Mouse (Mus musculus) heart, adult 8-10 months (tissue): ENCODE measurements around the gene Ptprf. TPM values are rescaled to one million over a fixed set of nuclear protein-coding genes. Genes with fewer than 3 reads are reported as not detected.
A peak's percentile ranks its signal among the peaks of the same experiment; 100 is the strongest.

Experiments used
- DNase-seq: peaks from one replicate; pipeline ENCODE4 v3.0.0; 2022; ENCODE audit warnings: low spot score
- microRNA-seq: library from miRNA; unstranded; fragments of <30 nt; microRNA quantifications from one replicate; pipeline ENCODE4 v1.2.0, GENCODE M21; 2022
- total RNA-seq, 4 experiments: library from RNA; stranded (reverse); gene quantifications; 2 replicates each; pipeline ENCODE4 v1.2.4; 2022

Ptprf gene
- total RNA-seq, 4 experiments from 2014 or later = 3.6 to 6.8 (median 4.6) TPM

GRCm38 (mm10) chr4:118216726-118217595 is 74.2 kb downstream of the Ptprf start:
- DNase-seq = peak; percentile 57

GRCm38 (mm10) chr4:118214891-118215290 is 76.3 kb downstream of the Ptprf start:
- DNase-seq = no peak

GRCm38 (mm10) chr4:118206918-118207640 is 84.1 kb downstream of the Ptprf start:
- no peak for DNase-seq

- no peak for DNase-seq
Observed at GRCm38 (mm10) chr4:118205906-118206305, 85.3 kb downstream of the Ptprf start.

- no peak for DNase-seq
Observed at GRCm38 (mm10) chr4:118199093-118199492, 92.1 kb downstream of the Ptprf start.

GRCm38 (mm10) chr4:118198606-118199005 is 92.6 kb downstream of the Ptprf start:
- no peak for DNase-seq

- DNase-seq = peak; percentile 12
Observed at GRCm38 (mm10) chr4:118196185-118196584, 95.0 kb downstream of the Ptprf start.

- DNase-seq = no peak
Observed at GRCm38 (mm10) chr4:118180301-118181080, 110.7 kb downstream of the Ptprf start.

GRCm38 (mm10) chr4:118179467-118180300 is 111.5 kb downstream of the Ptprf start, which contains the start of gene Kdm4a:
Gene Kdm4a, minus strand, starts transcription at chr4:118180043.
- DNase-seq = peak; percentile 99

- no peak for DNase-seq
Observed at GRCm38 (mm10) chr4:118178952-118179466, 112.2 kb downstream of the Ptprf start.

GRCm38 (mm10) chr4:118172461-118172860 is 118.7 kb downstream of the Ptprf start:
- no peak for DNase-seq

GRCm38 (mm10) chr4:118171006-118171405 is 120.2 kb downstream of the Ptprf start:
- no peak for DNase-seq

GRCm38 (mm10) chr4:118162123-118162522 is 129.1 kb downstream of the Ptprf start:
- DNase-seq = no peak

Small RNA genes lying within 50 kb of the gene (microRNA-seq; reads per million reads assigned to microRNA genes)
- gene Mir7226 = not detected

Other genes with a start within 250 kb of the Ptprf start
- 10 to 100 TPM; 61.5 to 67.5 (median 67.2) TPM for gene St3gal3, start 156.5 kb downstream of the Ptprf start, total RNA-seq
- 10 to 100 TPM; 23.7 to 24.5 (median 24.1) TPM for gene Kdm4a, start 111.4 kb downstream of the Ptprf start, total RNA-seq
- 10 to 100 TPM; 10.3 to 13.0 (median 11.7) TPM for gene Szt2, start 117.9 kb upstream of the Ptprf start, total RNA-seq
- 10 to 100 TPM; 28.8 to 42.8 (median 36.2) TPM for gene Med8, start 117.9 kb upstream of the Ptprf start, total RNA-seq
- 10 to 100 TPM; 14.8 to 17.7 (median 16.2) TPM for gene Elovl1, start 136.7 kb upstream of the Ptprf start, total RNA-seq
- gene Cdc20, start 145.9 kb upstream of the Ptprf start, total RNA-seq = 1 to 10 TPM in 3 of 4 experiments, under 1 TPM in 1; 0.47 to 1.4 (median 1.0) TPM
- under 1 TPM; 0.41 to 0.97 (median 0.51) TPM for gene Mpl, start 166.1 kb upstream of the Ptprf start, total RNA-seq
- 10 to 100 TPM; 50.0 to 57.6 (median 56.7) TPM for gene Tie1, start 198.7 kb upstream of the Ptprf start, total RNA-seq
- gene 2610528J11Rik, start 235.6 kb upstream of the Ptprf start, total RNA-seq = not detected